Comparison of ENCODE assay signal across 8 mouse cellular contexts in the genomic region with DNA sequence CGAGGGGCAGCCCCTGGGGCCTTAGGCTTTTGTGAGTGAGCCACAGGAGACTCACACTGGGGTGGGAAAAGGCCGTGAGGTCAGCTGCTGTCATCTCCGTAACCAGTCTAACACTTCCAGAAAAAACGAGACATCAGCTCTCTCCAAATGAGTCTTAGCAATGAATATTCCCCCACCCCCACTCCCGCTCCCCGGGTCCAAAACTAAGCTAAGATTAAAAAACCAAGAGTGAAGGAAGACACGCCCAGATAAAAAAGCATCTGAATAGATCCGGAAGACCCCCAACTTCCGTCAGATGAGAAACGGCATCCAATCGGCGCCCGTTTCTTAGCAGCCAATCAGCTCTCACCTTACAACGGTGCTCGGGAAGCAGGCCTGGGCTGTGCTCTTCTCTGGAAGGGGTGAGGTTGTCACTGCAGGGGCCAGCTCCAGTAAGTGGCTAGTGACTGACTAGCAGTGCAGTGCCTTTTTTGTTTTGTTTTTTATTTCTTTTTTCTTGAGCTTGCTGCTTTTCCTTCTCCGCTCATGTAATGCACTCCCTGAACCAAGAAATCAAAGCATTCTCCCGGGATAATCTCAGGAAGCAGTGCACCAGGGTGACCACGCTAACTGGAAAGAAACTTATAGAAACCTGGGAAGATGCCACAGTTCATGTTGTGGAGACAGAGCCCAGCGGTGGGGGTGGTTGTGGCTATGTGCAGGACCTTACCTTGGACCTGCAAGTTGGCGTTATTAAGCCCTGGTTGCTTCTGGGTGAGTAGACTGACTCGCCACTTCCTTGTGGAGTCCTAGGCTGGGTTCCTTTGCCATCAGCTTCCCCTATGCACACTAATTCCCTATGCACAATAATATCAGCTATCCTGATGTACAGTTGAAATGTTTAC. TPM values are rescaled to one million over a fixed set of nuclear protein-coding genes. Genes with fewer than 3 reads are reported as not detected.
DNase-seq lines count a peak whose midpoint lies in the region; ATAC-seq and TF ChIP-seq lines count a peak whose summit lies in the region.

A gene (plus strand): TSS at position 192 of the 884 bp plus-strand sequence.
A gene (plus strand): TSS at position 383 of the 884 bp plus-strand sequence.

- 2% methylated on average over 21 of the region's 21 CpGs for WGBS in forebrain, embryonic 13.5 days
- 2% methylated on average over 21 of the region's 21 CpGs for WGBS in neural tube, embryonic 15.5 days

- peak within 1 kb of the TSS; percentile 84 for H3K4me3 ChIP-seq in E14TG2a.4 (replicated peaks; ENCODE audit: low read length)
- H3K4me3 ChIP-seq in forebrain, embryonic 13.5 days: peak within 1 kb of the TSS; percentile 56
- peak within 1 kb of the TSS; percentile 64 for H3K4me3 ChIP-seq in neural tube, embryonic 15.5 days (replicated peaks)

- peak within 1 kb of the TSS; percentile 82 for H3K4me2 ChIP-seq in forebrain, embryonic 13.5 days
- H3K4me2 ChIP-seq in neural tube, embryonic 15.5 days: peak within 1 kb of the TSS; percentile 81

- H3K9me3 ChIP-seq in E14TG2a.4 (ENCODE audit: low read length): no peaks in the 10 kb centered on the region
- H3K9me3 ChIP-seq in forebrain, embryonic 13.5 days (replicated peaks): no peaks in the 10 kb centered on the region
- H3K9me3 ChIP-seq in neural tube, embryonic 15.5 days (replicated peaks): no peaks in the 10 kb centered on the region

- peak; percentile 90 for DNase-seq in c-Kit-positive CD71-positive TER-119-positive erythroid progenitor cells, embryonic 14.5 days (ENCODE audit: low spot score)
- peak; percentile 94 to 97 for DNase-seq in heart, postnatal 14 days
- peak; percentile 98 for DNase-seq in layer of hippocampus, adult 11-12 months (ENCODE audit: low spot score)
- DNase-seq in lung, adult 18-20 months: peak; percentile 94 to 95
- peak; percentile 90 for DNase-seq in testis, postnatal 14 days (ENCODE audit: low spot score)

- H3K9ac ChIP-seq in forebrain, embryonic 13.5 days: peak within 1 kb of the TSS; percentile 71
- H3K9ac ChIP-seq in neural tube, embryonic 15.5 days (replicated peaks): peak within 1 kb of the TSS; percentile 63

- H3K36me3 ChIP-seq in E14TG2a.4 (ENCODE audit: insufficient read depth, low read length): no peaks in the 10 kb centered on the region
- no peaks in the 10 kb centered on the region for H3K36me3 ChIP-seq in forebrain, embryonic 13.5 days (ENCODE audit: poor library complexity, severe bottlenecking)
- H3K36me3 ChIP-seq in neural tube, embryonic 15.5 days: no peaks in the 10 kb centered on the region

- peak; percentile 100 for ATAC-seq in forebrain, embryonic 13.5 days
- ATAC-seq in neural tube, embryonic 15.5 days (ENCODE audit: low FRiP score): peak; percentile 99

- peaks cover 18% of the 10 kb centered on the region for H3K4me1 ChIP-seq in E14TG2a.4 (replicated peaks; ENCODE audit: low read depth, low read length)
- peaks cover 19% of the 10 kb centered on the region for H3K4me1 ChIP-seq in forebrain, embryonic 13.5 days
- peaks cover 14% of the 10 kb centered on the region for H3K4me1 ChIP-seq in neural tube, embryonic 15.5 days

- TF ChIP-seq CTCF in E14TG2a.4 (conservative IDR thresholded peaks at IDR 0.05; ENCODE audit: low read length): no peak

- intact Hi-C loops in heart, postnatal 14 days (cut with DNase I): loop anchor here (2.0 kb wide), 1 partner anchor 36 kb away; a partner anchor contains a TSS

- no peaks in the 10 kb centered on the region for H3K27me3 ChIP-seq in E14TG2a.4 (ENCODE audit: insufficient read depth, low read length)
- H3K27me3 ChIP-seq in forebrain, embryonic 13.5 days: no peaks in the 10 kb centered on the region
- no peaks in the 10 kb centered on the region for H3K27me3 ChIP-seq in neural tube, embryonic 15.5 days (replicated peaks)

- peak within 1 kb of the TSS; percentile 59 for H3K27ac ChIP-seq in forebrain, embryonic 13.5 days
- H3K27ac ChIP-seq in neural tube, embryonic 15.5 days (replicated peaks): peak within 1 kb of the TSS; percentile 83

RNA-seq across cellular contexts. Expression of the first gene that starts in this region (rescaled TPM):
- 16.5 TPM in 2 replicates for polyA plus RNA-seq in forebrain, embryonic 13.5 days (2015; fragmentation: Nextera tagmentation; extraction: Ambion mirVana)
- total RNA-seq in heart, postnatal 14 days (2021): 1 to 10 TPM; 7.5 to 9.5 TPM
- 14.8 and 16.2 TPM in 2 replicates for polyA plus RNA-seq in neural tube, embryonic 15.5 days (2015; fragmentation: Nextera tagmentation; extraction: Ambion mirVana)

RNA-seq across cellular contexts. Expression of the second gene that starts in this region (rescaled TPM):
- 60.6 and 62.9 TPM in 2 replicates for polyA plus RNA-seq in forebrain, embryonic 13.5 days (2015; fragmentation: Nextera tagmentation; extraction: Ambion mirVana)
- total RNA-seq in heart, postnatal 14 days (2021): 1 to 10 TPM; 6.6 to 7.6 TPM
- polyA plus RNA-seq in neural tube, embryonic 15.5 days (2015; fragmentation: Nextera tagmentation; extraction: Ambion mirVana): 49.3 and 54.1 TPM in 2 replicates

Comparison
In these comparisons a context has a peak if more than half of its experiments do, and no peak if none do; other contexts are left out.
1. Peak in every context shown above with its lines: DNase-seq, ATAC-seq, H3K4me3 ChIP-seq and H3K27ac ChIP-seq.